Mouse (Mus musculus): ENCODE data around the gene Sema7a. TPM values are rescaled to one million over a fixed set of nuclear protein-coding genes. Genes with fewer than 3 reads are reported as not detected.
A peak's percentile ranks its signal among the peaks of the same experiment; 100 is the strongest.

Sema7a gene
- 10 to 100 TPM; 26.0 to 30.1 TPM for total RNA-seq (2021)

DNA sequence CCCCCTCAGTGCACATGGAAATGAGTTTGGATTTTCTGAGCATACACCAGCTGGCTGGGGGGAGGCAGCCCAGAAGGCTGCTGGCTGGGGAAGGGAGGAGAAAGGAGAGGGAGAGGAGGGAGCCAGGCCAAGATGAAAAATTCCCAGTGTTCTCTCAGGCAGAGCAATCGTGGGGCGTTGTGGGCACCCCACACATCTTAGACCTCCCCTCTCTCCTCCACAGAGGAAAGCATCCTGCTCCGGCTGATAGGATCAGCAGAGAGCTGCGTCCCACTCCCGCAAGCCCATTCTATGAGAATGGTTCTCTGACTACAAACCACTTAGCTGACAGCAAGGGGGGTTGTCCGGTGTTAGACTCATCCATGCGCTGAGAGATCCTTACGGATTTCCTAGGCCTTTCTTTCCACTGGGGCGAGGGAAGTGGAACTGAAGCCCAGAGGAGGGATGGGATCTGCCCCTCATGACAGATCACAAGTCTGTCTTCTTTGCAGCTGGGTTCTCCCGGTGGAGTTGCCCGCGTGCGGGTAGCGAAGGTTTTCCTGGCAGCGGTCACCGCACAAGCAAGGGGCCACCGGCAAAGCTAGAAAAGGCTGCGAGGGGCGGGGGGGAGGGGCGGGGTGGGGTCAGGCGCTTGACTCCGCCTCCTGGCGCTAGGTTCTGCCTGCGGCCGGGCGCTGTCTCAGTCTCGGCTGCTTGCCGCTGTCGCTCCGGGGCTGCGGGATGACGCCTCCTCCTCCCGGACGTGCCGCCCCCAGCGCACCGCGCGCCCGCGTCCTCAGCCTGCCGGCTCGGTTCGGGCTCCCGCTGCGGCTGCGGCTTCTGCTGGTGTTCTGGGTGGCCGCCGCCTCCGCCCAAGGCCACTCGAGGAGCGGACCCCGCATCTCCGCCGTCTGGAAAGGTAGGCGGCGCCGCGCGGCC is at the start of gene Sema7a:
Sema7a (plus strand) TSS at position 682 of the 918 bp plus-strand sequence.
- DNase-seq: peak; percentile 82

DNA sequence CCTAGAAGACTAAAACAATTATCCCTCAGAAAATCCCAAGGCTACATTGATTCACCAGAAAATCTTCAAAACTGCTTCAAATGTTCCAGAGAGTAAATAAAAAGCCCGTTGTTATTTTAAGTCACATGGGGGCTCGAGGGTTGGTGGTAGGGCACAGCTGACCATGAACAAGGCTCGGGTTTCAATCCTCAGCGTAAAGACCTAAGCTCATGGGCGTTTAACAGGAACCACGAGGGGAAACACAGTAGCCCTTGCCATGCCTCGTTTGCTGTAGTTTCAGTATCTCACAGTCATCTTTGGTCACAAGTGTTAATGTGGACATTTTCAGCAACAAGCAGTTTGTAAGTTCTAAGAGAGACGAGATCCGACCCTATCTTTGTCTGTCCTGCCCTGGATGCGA is 39.4 kb upstream of the Sema7a start:
- no peak for DNase-seq

DNA sequence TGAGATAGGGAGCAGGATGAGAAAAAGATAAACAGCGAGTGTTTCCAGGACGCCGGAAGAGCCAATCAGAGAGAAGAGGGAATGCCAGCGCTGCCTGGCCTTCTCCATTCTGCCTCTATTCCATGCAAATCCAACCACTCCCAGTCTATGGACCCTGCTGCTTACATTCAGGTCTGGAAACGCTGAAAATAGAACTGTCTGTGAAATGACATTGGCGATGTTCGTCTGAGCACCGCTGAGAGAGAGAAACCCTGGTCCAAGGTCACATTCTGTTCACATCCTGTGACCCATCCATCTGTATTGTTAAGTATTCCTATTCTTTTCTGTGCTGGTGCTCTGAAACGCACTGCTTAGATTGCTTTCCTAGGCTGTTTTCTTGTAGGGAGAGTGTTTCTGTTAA is 38.7 kb upstream of the Sema7a start:
- DNase-seq: no peak

DNA sequence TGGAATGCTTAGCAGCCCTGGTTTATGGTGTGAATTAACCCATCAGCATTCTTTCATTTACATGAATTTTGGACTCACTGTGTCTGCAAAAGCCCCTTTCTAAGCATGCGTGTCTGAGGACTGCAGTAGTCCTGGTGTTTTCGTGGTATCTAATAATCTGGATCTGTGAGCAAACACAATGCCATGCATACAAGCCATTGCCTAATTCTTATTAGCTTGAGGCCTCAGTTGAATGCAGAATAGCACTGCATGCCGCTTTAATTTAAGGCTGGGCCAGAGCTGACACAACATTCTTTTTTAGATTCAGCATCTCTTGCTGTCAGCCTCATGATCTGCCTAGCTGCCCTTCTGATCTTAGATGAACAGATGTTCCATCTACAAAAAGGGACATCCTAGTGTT is 38.3 kb upstream of the Sema7a start:
- DNase-seq: no peak

- no peak for DNase-seq
These were observed 37.8 kb upstream of the Sema7a start for GRCm38 (mm10) chr9:57902132-57902531.

DNA sequence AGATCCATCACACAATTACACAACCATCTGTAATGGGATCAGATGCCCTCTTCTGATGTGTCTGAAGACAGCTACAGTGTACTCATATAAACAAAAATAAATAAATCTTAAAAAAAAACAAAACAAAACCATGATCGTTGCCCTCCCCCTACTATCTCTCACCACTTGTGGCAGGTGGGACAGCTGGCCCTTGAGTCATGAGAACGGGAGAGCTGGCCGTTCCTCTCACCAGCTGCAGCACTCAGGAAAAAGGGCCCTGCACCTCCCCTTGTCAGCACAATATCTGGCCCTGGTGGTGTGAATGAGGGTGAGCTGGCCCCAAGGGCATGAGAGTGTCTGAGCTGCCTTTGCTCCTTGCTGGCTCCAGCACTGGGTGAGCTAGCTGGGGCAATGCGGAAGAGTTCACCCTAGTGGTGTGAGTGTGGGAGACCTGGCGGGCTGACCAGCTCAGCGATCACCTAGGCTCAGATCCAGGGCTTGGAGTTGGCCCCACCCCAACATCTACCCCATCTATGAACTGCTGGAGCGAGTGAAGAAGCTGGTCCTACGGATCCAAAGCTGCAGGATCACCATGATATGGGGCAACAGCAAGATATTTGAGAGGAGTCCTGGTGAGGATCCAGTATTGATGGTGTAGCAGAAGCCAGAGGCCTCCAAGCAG is 36.2 kb upstream of the Sema7a start:
- DNase-seq: peak; percentile 17

DNA sequence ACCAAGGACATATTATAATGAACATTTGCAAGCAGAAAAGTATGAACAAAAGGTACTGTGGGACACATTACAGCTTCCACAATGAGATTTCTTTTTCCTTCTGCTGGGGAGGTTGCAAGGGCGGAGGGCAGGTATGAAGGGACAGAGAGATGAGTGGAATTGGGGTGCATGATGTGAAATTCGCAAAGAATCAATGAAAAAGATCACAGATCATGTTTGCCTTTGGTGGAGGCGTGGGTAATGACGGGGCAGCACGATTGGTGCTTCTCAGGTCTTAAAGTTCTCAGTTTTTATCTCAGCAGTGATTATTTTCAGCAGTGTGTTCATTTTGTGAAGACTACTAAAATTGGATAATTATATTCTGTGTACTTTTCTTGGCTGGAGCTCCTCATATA is 35.7 kb upstream of the Sema7a start:
- DNase-seq: no peak

DNA sequence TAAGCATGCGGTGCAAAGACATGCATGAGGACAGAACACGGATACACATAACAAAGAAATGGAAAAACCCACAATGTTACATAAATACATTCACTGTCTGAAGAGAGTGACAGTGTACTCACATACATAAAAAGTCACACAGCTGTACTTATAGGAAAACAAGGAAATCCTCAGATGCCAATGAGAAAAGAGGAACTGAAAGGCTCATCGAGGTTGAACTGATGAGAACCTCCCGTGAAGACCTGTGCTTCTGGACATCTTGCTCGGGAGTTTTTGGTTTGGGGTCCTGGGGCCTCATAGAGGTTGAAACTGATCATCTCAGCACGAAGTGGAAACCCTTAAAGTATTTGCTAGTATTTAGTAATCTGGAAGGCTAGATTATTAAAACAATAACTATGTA is 32.7 kb upstream of the Sema7a start:
- DNase-seq: no peak

- DNase-seq: peak; percentile 93
These were observed 29.4 kb upstream of the Sema7a start, which contains the start of gene Ubl7 for GRCm38 (mm10) chr9:57910254-57911160. Ubl7 (plus strand) TSS chr9:57910979.

- no peak for DNase-seq
These were observed 27.3 kb upstream of the Sema7a start for GRCm38 (mm10) chr9:57912571-57912970.

- no peak for DNase-seq
These were observed 18.3 kb upstream of the Sema7a start for GRCm38 (mm10) chr9:57921491-57922060.

- no peak for DNase-seq
These were observed 17.5 kb upstream of the Sema7a start for GRCm38 (mm10) chr9:57922381-57922780.

DNA sequence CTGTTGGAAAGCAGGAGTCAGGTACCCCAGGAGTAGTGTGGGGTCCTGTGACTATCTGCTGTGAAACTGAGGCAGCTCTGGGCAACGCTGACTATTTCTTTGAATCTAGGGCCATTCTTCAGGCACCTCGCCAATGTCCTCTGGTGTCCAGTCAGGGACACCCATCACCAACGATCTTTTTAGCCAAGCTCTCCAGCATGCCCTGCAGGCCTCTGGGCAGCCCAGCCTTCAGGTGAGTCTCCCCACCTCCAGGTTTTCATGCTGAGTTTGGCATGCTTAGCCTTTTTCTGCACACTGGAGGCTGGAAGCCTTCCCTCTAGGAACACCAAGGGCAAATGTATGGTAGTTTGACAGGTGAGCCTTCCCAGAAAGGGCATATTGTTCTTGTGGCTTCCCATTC is 16.9 kb upstream of the Sema7a start:
- DNase-seq: no peak

DNA sequence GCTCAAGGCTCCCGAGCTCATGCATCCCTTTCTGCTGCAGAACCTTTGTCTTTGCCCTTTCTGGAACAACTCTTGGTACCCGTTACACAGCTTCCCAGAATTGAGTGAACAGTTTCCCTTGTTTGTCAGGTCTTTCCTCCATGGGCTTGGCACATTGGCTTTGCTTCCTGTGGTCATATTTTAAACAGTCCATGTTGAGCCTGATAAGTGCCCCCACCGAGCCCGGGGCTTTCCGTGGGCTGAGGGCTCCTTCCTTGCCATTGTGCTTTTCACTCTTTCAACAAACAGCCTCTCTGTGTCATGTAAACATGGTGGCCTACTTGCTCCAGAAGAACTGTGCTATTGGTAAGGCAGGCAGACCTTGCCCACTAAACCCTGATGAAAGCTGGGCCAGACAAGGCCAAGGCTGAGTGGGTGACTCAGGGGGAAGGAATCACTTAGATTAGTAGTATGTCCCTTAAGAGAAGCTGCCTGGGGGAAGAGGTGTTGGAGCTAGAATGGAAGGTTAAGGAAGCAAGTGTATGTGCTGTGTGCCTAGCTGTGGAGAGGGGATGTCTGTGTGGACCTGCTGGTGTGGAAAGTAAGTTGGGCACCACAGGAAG is 8.6 kb upstream of the Sema7a start:
- DNase-seq: no peak

DNA sequence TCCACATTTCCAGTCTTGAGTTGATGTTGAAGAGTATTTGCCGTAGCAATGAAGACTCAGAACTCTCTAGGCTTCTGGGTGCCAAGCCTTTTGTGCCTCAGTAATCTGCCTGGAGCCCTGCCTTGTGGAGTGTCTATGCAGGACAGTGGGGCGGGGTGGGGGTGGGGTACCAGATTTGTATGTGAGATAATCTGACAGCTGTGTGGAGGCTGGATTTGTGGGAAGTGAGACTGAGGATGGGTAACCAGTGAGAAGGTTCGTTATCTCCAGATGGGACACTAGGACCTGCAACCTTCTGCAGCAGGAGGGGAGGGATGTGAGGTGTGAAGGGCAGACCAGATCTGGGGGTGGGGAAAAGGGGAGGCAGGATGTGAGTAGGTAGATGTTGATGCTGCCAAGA is 7.7 kb upstream of the Sema7a start:
- no peak for DNase-seq

DNA sequence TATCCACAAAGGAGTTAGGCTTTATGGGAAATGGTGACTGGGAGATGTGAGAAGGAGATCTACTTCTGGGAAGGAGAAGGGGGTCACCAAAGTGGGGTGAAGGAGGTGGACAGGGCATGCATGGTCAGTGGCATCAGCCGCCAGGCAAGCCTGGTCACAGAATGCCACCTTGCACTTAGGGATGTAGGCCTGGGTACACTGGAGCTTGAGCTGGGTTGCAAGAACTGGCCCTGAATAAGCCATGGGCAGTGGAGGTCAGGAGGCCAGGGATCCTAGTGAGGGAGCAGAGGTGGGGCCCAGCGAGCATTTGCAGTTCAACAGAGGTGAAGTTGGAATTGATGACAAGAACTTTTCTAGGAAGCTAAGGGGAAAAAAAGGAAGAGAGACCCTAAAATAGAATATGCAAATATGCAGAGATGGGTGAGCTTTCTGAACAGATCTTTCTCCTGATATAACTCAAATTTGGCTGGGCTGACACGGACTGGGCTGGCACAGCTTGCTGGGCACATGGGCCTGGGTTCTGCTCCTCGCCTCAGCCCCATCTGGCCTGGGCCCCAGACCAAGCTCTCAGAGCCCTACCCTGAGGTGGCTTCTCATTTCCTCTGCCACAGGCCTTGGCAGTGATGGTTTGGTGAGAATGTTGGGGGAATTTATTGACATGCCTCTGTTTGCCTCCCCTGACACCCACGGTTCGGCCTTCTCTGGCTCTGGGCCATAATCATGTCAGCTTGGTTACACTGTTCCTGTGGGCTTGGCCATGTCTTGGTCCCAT is 6.9 kb upstream of the Sema7a start:
- no peak for DNase-seq

DNA sequence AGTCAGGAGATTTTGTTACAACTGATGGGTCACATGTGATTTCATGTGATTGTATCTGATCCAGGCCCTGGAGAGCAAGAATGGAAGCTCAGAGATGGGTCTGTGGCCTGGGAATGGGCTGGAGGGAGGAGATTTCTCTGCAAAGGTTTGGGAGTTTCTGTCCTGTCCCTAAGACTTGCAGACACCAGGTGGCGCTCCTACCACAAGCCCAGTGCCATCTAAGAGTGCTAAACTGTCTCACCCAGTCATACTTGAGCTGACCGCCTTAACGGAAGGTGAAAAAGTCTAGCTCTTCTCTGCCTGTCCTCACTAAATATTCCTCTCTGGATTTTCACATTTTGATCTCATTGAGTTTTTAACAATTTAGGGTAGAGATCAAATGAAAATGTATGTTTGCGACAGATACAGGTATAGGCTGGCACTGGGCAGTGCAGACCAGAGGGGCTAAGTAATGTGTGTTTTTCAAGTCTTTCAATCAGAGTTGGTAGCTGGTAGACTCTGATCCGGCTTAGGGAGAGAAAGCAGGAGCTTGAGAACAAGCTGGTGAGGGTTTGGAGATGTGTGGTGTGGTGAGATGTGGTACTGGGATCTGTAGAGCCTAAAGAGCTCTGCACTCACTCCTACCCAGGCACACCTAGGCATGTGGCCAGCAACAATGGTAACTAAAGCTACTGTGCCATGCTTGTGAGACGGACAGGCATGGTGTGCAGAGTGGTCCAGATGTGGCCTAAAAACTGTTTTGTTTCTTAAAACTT is 4.1 kb upstream of the Sema7a start:
- peak; percentile 93 for DNase-seq

DNA sequence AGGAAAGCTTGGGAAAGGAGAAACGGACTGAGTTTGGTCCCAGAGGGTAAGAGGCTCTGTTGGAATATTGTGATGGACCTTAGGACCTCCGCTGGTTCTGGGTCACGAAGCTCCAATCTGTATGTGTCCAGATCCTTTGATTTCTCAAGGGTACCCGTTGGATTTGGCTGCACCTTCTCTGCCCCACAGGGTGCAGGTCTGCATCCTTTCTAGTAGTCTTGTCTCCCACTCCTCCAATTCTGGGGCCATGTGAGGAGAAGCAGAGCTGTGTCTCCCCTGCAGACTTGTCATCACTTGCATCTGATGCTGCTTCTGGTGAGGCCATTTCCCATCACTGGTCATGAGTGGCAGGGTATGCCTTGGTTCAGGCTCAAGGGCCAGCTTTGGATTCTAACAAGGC is 2.7 kb upstream of the Sema7a start:
- no peak for DNase-seq

- DNase-seq: no peak
These were observed 2.3 kb upstream of the Sema7a start for GRCm38 (mm10) chr9:57937651-57938050.

Measured in heart, postnatal 4 days (tissue).